Mouse (Mus musculus): ENCODE results near the gene Ppig. TPM values are rescaled to one million over a fixed set of nuclear protein-coding genes. Genes with fewer than 3 reads are reported as not detected.

Gene Ppig
- polyA plus RNA-seq, 1 experiment from 2014 or later, result 195 TPM

Other genes starting within 250 kb of the Ppig start
- gene Lrp2, start 136.5 kb upstream of the Ppig start, polyA plus RNA-seq (2015; fragmentation: Nextera tagmentation; extraction: Ambion mirVana), result 0.34 and 0.40 TPM in 2 replicates
- 21.3 and 23.9 TPM in 2 replicates for gene Bbs5, start 75.4 kb upstream of the Ppig start, polyA plus RNA-seq (2015; fragmentation: Nextera tagmentation; extraction: Ambion mirVana)
- 2.4 and 3.2 TPM in 2 replicates for gene Klhl41, start 52.4 kb upstream of the Ppig start, polyA plus RNA-seq (2015; fragmentation: Nextera tagmentation; extraction: Ambion mirVana)
- gene Fastkd1, start 9.0 kb upstream of the Ppig start, polyA plus RNA-seq (2015; fragmentation: Nextera tagmentation; extraction: Ambion mirVana), result 11.2 and 12.6 TPM in 2 replicates
- gene Ccdc173, start 67.0 kb downstream of the Ppig start, polyA plus RNA-seq (2015; fragmentation: Nextera tagmentation; extraction: Ambion mirVana), result 3.3 and 3.6 TPM in 2 replicates
- 25.4 and 25.6 TPM in 2 replicates for gene Phospho2, start 67.1 kb downstream of the Ppig start, polyA plus RNA-seq (2015; fragmentation: Nextera tagmentation; extraction: Ambion mirVana)
- 27.3 and 31.4 TPM in 2 replicates for gene Klhl23, start 99.4 kb downstream of the Ppig start, polyA plus RNA-seq (2015; fragmentation: Nextera tagmentation; extraction: Ambion mirVana)
- 396 and 412 TPM in 2 replicates for gene Ssb, start 139.0 kb downstream of the Ppig start, polyA plus RNA-seq (2015; fragmentation: Nextera tagmentation; extraction: Ambion mirVana)
- 41.1 and 45.6 TPM in 2 replicates for gene Mettl5, start 163.1 kb downstream of the Ppig start, polyA plus RNA-seq (2015; fragmentation: Nextera tagmentation; extraction: Ambion mirVana)
- 16.7 and 17.1 TPM in 2 replicates for gene Ubr3, start 174.7 kb downstream of the Ppig start, polyA plus RNA-seq (2015; fragmentation: Nextera tagmentation; extraction: Ambion mirVana)